Mouse (Mus musculus) neutrophil, adult 83 days (primary cell): ENCODE data around the gene Cradd. TPM values are rescaled to one million over a fixed set of nuclear protein-coding genes. Genes with fewer than 3 reads are reported as not detected.

Experiments used
- total RNA-seq, 2 experiments: library from RNA; stranded (reverse); gene quantifications; one replicate each; pipeline ENCODE4 v1.2.4; 2023

Cradd gene
- total RNA-seq = 1 to 10 TPM; 8.1 to 8.3 TPM

DNA sequence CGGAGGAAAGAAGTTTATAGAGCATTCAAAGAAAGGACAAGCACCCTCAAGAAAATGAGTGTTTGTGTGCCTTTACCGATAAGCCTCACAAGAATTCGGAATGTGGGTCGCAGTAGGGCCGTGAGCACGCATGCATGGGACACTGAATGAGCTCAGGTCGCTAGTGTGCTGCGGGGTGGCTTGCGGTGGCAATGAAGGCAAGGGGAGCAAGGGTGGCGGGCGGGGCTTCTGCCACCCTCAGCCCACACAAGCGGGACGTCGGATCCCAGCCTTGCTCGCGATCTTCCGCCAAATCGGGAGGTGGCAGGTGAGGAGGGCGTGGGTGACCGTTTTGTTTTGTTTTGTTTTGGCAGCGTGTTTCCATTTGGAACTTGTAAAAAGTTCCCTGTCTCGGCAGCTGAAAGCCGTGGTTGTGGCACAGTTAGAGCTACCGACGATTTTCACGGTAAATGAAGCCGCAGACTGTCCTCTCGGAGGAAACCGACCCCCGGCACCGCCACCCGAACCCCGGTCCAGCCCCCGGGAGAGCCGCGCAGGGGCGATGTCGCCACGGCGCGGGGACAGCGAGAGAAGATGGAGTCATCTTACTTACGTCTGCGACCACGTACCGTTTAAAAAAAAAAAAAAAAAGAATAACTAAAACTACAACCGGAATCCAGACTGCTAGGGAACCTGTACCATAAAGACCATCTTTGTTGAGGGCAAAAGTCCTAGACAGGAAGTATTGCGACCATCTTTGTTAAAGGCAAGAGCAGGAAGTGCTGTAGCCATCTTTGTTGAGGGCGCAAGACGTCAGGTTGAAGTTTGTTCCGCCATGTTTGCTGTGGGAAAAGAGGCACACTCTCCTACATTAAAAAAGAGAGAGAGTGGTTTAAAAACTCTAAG is at the start of gene Cradd:
Cradd (minus strand) TSS at position 741 of the 885 bp plus-strand sequence.

Other genes starting within 250 kb of the Cradd start
- gene Socs2, start 93.0 kb upstream of the Cradd start, total RNA-seq = 1 to 10 TPM in 1 of 2 experiments, under 1 TPM in 1; 0.53 to 1.5 TPM
- gene Mrpl42, start 177.8 kb upstream of the Cradd start, total RNA-seq = 10 to 100 TPM; 33.8 to 39.9 TPM
- 10 to 100 TPM; 66.7 to 74.8 TPM for gene Ube2n, start 191.0 kb upstream of the Cradd start, total RNA-seq
- 100 to 1,000 TPM; 196 to 210 TPM for gene Nudt4, start 240.0 kb upstream of the Cradd start, total RNA-seq